8 mouse cellular contexts compared by ENCODE assay signal in the genomic region with DNA sequence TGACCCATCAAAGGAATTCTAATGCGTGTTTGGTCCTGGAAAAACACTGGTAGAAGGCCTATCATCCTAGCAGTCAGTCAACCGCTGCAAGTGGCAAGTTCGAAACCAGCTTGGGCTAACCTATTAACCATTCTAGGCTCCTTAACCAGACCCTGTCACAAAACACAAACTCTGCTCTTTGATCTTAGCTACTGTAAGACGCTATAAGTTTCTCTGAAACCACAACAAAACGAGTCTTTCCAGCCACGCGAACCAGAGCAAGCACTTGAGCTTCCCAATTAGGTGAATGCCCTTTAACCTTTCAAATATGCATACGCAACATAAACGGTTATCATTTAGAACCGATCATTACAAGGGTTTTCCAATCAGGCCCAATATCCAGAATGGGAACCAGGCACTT. TPM values are rescaled to one million over a fixed set of nuclear protein-coding genes. Genes with fewer than 3 reads are reported as not detected.
A peak's percentile ranks its signal among the peaks of the same experiment; 100 is the strongest.
DNase-seq lines count a peak whose midpoint lies in the region; ATAC-seq and TF ChIP-seq lines count a peak whose summit lies in the region.

No protein-coding gene starts in this region.

- peak overlapping the region; percentile 61 for H3K4me3 ChIP-seq in kidney, embryonic 14.5 days (ENCODE audit: low read length)
- peak overlapping the region; percentile 84 for H3K4me3 ChIP-seq in bone marrow macrophage, adult 2 months (ENCODE audit: insufficient read depth, low read length)
- H3K4me3 ChIP-seq in hindbrain, embryonic 15.5 days = peak overlapping the region; percentile 79
- H3K4me3 ChIP-seq in midbrain, embryonic 16.5 days (ENCODE audit: low read depth, low read length) = peak overlapping the region; percentile 76

- DNase-seq in kidney, postnatal 14 days = no peak
- DNase-seq in ovary, postnatal 14 days (ENCODE audit: low spot score) = no peak
- DNase-seq in urinary bladder, postnatal 4 days (ENCODE audit: low spot score in 2 of 2) = no peak
- no peak for DNase-seq in urinary bladder, postnatal 36 days (ENCODE audit: low spot score in 2 of 2)

- no peaks in the 10 kb centered on the region for H3K9me3 ChIP-seq in kidney, embryonic 14.5 days (ENCODE audit: control insufficient read depth, low read length)
- no peaks in the 10 kb centered on the region for H3K9me3 ChIP-seq in hindbrain, embryonic 15.5 days
- H3K9me3 ChIP-seq in midbrain, embryonic 16.5 days (replicated peaks; ENCODE audit: control insufficient read depth, low read length, poor library complexity, severe bottlenecking) = no peaks in the 10 kb centered on the region

- WGBS in kidney, embryonic 14.5 days = 52% methylated on average over 10 of the region's 10 CpGs
- WGBS in hindbrain, embryonic 15.5 days = 66% methylated on average over 10 of the region's 10 CpGs
- 64% methylated on average over 10 of the region's 10 CpGs for WGBS in midbrain, embryonic 16.5 days

- peak overlapping the region; percentile 89; the same call in 1 of the 2 replicates for H3K9ac ChIP-seq in kidney, embryonic 14.5 days (ENCODE audit: low read depth, low read length)
- H3K9ac ChIP-seq in hindbrain, embryonic 15.5 days = peak overlapping the region; percentile 89
- H3K9ac ChIP-seq in midbrain, embryonic 16.5 days (ENCODE audit: low read depth, low read length) = peak overlapping the region; percentile 95

- H3K4me1 ChIP-seq in kidney, embryonic 14.5 days (ENCODE audit: control insufficient read depth, insufficient read depth, low read length) = peaks cover 29% of the 10 kb centered on the region
- peaks cover 38% of the 10 kb centered on the region for H3K4me1 ChIP-seq in bone marrow macrophage, adult 2 months (ENCODE audit: control insufficient read depth, insufficient read depth, low read length)
- peaks cover 51% of the 10 kb centered on the region for H3K4me1 ChIP-seq in hindbrain, embryonic 15.5 days (replicated peaks)
- peaks cover 22% of the 10 kb centered on the region for H3K4me1 ChIP-seq in midbrain, embryonic 16.5 days (ENCODE audit: control insufficient read depth, insufficient read depth, low read length)

- no peak for TF ChIP-seq POLR2A in bone marrow macrophage, adult 2 months (IDR thresholded peaks at IDR 0.05; ENCODE audit: borderline replicate concordance, low read depth, low read length)

- peak overlapping the region; percentile 64 for H3K4me2 ChIP-seq in kidney, embryonic 14.5 days (replicated peaks; ENCODE audit: low read depth, low read length)
- H3K4me2 ChIP-seq in hindbrain, embryonic 15.5 days = peak overlapping the region; percentile 74
- H3K4me2 ChIP-seq in midbrain, embryonic 16.5 days (ENCODE audit: low read length) = peak overlapping the region; percentile 84

- no peak for TF ChIP-seq CTCF in bone marrow macrophage, adult 2 months (IDR thresholded peaks at IDR 0.05; ENCODE audit: low read depth, low read length)

- ATAC-seq in kidney, embryonic 14.5 days (ENCODE audit: low FRiP score, low TSS enrichment) = no peak
- no peak for ATAC-seq in hindbrain, embryonic 15.5 days (ENCODE audit: low FRiP score, low read depth)
- no peak for ATAC-seq in midbrain, embryonic 16.5 days

- H3K27me3 ChIP-seq in kidney, embryonic 14.5 days (ENCODE audit: control insufficient read depth, insufficient read depth, low read length) = no peaks in the 10 kb centered on the region
- no peaks in the 10 kb centered on the region for H3K27me3 ChIP-seq in hindbrain, embryonic 15.5 days
- H3K27me3 ChIP-seq in midbrain, embryonic 16.5 days (ENCODE audit: control insufficient read depth, insufficient read depth, low read depth, low read length) = no peaks in the 10 kb centered on the region

- H3K36me3 ChIP-seq in kidney, embryonic 14.5 days (ENCODE audit: control insufficient read depth, insufficient read depth, low read length) = peaks cover 2% of the 10 kb centered on the region; the same call in 1 of the 2 replicates
- no peaks in the 10 kb centered on the region for H3K36me3 ChIP-seq in hindbrain, embryonic 15.5 days
- H3K36me3 ChIP-seq in midbrain, embryonic 16.5 days (ENCODE audit: control insufficient read depth, insufficient read depth, low read length) = no peaks in the 10 kb centered on the region

- no peak overlapping the region for H3K27ac ChIP-seq in kidney, embryonic 14.5 days (ENCODE audit: low read depth, low read length)
- peak overlapping the region; percentile 66 for H3K27ac ChIP-seq in bone marrow macrophage, adult 2 months (ENCODE audit: insufficient read depth, low read depth, low read length)
- peak overlapping the region; percentile 93 for H3K27ac ChIP-seq in hindbrain, embryonic 15.5 days (replicated peaks)
- peak overlapping the region; percentile 93 for H3K27ac ChIP-seq in midbrain, embryonic 16.5 days (ENCODE audit: low read length)

RNA-seq across cellular contexts. Expression of gene Zbtb38, which starts 33.7 kb away (rescaled TPM):
- polyA plus RNA-seq in kidney, embryonic 14.5 days (2014; fragmentation: Nextera tagmentation; extraction: Ambion mirVana) = 15.6 and 20.5 TPM in 2 replicates
- polyA plus RNA-seq in bone marrow macrophage, adult 2 months (2012; ENCODE audit: insufficient read depth, insufficient read length, missing spikeins) = 20.6 and 24.0 TPM in 2 replicates
- polyA plus RNA-seq in hindbrain, embryonic 15.5 days (2015; fragmentation: Nextera tagmentation; extraction: Ambion mirVana) = 41.5 and 46.1 TPM in 2 replicates
- 57.1 and 58.1 TPM in 2 replicates for polyA plus RNA-seq in midbrain, embryonic 16.5 days (2015; fragmentation: Nextera tagmentation; extraction: Ambion mirVana)
